Mouse (Mus musculus) ovary, adult 2 months (tissue): ENCODE results near the gene Olfr839-ps1. TPM values are rescaled to one million over a fixed set of nuclear protein-coding genes. Genes with fewer than 3 reads are reported as not detected.

Source experiments
- polyA plus RNA-seq: library from polyadenylated mRNA; depleted of rRNA; stranded (reverse); fragments of >200 nt; gene quantifications from 2 replicates; pipeline ENCODE4 v1.2.3, GENCODE M21; 2012; rRNA removed

Gene Olfr839-ps1
- polyA plus RNA-seq: not detected in 2 replicates

DNA sequence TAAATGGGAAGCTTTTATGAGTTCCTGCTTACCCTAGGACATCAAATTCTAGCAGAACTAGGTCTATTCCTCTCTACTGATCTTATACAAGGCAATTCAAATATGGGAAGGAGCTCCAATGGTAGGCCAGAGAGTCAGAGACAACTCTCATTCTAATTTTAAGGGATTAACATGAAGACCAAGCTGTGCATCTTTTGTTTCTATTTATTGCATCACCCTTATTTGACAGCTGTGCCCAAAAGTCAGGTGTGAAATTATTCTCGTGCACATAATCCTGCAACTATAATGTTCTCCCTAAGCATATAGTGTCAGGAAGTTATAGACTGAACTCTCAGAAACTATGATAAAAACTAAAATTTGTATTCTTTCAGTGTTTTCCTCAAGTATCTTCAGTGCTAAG lies at the start of gene Olfr839-ps1:
TSS of gene Olfr839-ps1 (minus strand) at position 101 of the 400 bp plus-strand sequence.

DNA sequence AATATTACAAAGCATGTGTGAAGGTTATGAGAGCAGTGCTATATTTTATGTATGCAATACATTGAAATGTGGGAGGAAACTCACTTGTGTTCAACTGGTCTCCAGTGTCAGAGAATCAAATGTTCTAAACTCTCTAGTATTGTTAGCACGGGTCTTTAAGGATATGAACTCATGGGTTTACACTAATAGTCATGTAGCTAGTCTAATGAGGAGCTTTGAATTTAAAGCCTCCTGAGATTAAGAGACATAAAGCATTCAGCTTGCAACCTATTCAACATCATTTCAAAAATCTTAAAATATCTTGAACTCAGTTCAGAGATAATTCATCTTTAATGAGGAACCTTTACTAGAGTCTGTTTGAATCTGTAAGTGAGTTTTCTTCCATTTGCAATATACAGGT lies 41.1 kb downstream of the Olfr839-ps1 start, which contains the start of gene Olfr837:
TSS of gene Olfr837 (plus strand) at position 301 of the 400 bp plus-strand sequence.

DNA sequence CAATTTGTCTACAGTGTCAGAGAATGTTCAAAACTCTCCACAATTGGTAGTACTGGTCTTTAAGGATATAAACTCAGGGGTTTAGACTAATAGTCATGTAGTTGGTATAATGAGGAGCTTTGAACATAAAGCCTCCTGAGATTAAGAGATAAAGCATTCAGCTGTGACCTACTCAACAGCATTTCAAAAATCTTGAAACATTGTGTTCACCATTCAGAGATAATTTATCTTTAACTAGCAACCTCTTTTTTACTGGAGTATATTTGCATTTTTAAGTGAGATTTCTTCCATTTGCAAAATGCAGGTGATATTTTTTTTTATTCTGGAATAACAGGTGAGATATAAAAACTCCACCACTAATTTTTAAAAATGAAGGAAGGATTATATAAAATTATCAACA lies 57.0 kb downstream of the Olfr839-ps1 start, which contains the start of gene Olfr836:
TSS of gene Olfr836 (plus strand) at position 301 of the 400 bp plus-strand sequence.

Other genes with a start within 250 kb of the Olfr839-ps1 start
- not detected in 2 replicates for gene Olfr832, start 240.2 kb downstream of the Olfr839-ps1 start, polyA plus RNA-seq
- gene Olfr834, start 189.3 kb downstream of the Olfr839-ps1 start, polyA plus RNA-seq: not detected in 2 replicates
- gene Olfr835, start 144.6 kb downstream of the Olfr839-ps1 start, polyA plus RNA-seq: not detected in 2 replicates
- not detected in 2 replicates for gene Olfr836, start 56.9 kb downstream of the Olfr839-ps1 start, polyA plus RNA-seq
- gene Olfr837, start 41.0 kb downstream of the Olfr839-ps1 start, polyA plus RNA-seq: not detected in 2 replicates
- gene Olfr843, start 74.7 kb upstream of the Olfr839-ps1 start, polyA plus RNA-seq: not detected in 2 replicates
- gene Olfr844, start 139.0 kb upstream of the Olfr839-ps1 start, polyA plus RNA-seq: not detected in 2 replicates
- gene Olfr845, start 159.1 kb upstream of the Olfr839-ps1 start, polyA plus RNA-seq: not detected in 2 replicates
- gene Olfr846, start 186.7 kb upstream of the Olfr839-ps1 start, polyA plus RNA-seq: not detected in 2 replicates
- gene Olfr847, start 201.4 kb upstream of the Olfr839-ps1 start, polyA plus RNA-seq: not detected in 2 replicates